Mouse (Mus musculus) induced T-regulatory cell, adult 2 months (primary cell): ENCODE results near the gene Tmc2.

Experiments used
- DNase-seq: peaks from one replicate; pipeline ENCODE4 v3.0.0-alpha.2; 2012; ENCODE audit warnings: low read depth

Gene Tmc2

DNA sequence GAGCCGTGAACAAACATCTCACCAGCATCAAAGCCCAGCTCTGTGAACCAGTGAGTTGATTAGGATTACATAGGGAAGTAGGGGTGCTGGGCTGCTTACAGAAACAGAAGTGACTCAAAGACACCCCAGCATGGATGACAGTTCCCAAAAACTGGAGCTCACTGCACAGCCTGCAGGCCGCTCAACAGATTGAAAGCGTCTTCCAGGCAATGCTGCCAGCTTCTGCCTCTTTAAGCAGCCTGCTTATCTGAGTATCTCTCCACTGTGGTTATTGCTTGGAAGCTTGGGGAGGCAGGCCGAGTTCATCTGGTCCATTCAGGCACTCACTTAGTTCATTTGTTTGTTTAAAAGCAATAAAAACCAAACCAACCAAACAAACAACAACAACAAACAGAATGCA lies 61.8 kb downstream of the Tmc2 start:
- DNase-seq = no peak

DNA sequence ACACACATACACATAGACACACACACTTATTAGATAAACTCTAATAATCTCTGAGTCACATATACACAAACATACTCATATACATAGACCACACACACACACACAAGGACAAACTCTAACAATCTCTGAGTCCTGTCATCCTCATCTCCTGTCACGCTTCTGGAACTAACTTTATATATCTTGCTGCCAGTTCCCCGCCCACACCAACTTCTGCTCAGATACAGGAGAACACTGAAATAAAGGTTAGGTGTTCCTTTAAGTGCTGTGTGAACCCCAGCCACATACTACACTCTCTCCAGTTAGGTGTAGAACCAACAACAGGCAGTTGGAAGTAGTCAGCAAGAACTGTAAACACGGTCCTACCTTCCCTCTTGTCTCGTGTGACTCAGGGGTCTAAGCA lies 65.8 kb downstream of the Tmc2 start:
- no peak for DNase-seq

DNA sequence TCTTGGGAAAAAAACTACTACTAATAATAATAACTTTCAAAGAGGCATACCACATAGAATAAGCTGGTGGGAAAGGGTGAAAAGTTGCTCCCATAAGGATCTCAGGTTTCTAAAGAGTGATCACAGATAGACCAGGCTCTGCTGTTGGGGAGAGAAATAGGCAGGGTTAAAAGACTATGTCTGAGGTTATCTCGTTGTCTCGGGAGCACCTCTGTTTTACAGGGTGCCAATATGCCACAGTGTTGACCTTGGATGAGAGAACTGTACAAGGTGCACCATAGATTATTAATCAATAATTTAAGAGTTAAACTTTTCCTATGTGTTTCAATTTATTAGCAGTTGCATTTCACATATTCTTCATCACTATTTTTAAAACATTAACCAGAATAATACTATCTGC lies 66.9 kb downstream of the Tmc2 start:
- no peak for DNase-seq

DNA sequence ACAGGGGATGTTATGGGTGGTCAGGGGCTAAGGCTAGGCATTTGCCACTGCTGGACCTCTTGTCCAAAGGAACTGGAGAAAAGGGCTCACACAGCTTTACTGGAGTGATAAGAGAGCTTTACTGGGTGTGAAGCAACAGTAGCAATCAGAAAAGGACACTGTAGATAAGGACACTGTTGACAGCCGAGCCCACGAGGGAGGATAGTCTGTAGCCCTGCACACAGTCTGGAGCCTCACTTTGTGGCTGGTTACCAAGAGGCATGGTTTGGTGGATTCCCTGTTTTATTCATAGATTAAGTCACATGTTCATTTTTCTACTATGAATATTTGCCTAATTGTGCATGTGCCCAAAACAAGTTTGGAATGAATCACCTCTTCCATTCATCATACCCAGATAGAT lies 67.4 kb downstream of the Tmc2 start:
- DNase-seq = no peak

DNA sequence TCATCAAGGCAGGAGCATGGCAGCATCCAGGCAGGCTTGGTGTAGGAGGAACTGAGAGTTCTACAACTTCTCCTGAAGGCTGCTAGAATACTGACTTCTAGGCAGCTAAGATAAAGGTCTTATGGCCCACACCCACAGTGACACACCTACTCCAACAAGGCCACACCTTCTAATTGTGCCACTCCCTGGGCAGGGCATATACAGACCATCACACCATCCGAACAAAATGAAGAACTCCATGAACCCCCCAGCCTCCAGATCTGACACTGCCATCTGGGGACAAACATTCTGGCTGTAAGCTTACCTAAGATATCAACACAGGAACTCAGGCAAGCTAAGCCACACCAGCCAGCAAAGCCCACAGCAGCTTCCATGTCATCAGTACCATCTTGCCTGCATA lies 70.5 kb downstream of the Tmc2 start:
- no peak for DNase-seq

DNA sequence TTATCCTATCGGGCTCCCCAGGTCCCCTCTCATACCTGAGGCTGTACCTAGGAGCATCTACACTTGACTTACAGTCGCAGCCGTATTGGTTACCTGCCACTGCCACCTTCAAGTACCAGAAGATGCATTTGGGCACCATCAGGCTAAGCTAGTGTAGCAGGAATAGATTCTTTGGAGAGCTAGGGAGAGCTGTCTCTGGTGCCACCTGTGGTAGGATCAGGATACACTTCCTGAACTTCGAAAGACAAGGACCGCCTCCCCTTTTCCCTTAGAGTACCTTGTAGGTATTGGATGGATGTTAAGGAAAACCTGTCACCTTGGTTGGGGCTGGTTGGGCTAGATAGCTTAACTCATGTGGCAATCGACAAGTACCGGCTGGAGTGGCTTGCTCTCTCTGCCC lies 73.1 kb downstream of the Tmc2 start:
- no peak for DNase-seq

DNA sequence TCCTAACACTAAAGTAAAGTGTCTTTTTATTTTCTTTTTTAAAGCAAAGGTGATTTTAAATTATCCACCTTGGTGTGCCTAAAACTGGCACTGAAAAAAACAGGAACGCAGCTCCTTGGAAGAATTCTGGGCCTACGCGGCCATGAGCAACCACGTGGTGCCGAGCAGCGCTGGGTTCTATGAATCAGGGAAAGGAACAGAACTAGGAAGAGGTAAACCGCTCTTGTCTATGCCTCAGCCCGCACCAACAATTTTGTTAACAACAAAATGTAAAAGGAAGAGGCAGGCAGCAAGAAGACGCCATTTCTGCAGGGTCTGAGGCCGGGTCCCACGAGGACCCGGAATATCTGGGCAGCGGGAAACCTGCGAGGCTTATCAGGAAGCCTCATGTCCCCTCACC lies 78.7 kb downstream of the Tmc2 start:
- DNase-seq = no peak

DNA sequence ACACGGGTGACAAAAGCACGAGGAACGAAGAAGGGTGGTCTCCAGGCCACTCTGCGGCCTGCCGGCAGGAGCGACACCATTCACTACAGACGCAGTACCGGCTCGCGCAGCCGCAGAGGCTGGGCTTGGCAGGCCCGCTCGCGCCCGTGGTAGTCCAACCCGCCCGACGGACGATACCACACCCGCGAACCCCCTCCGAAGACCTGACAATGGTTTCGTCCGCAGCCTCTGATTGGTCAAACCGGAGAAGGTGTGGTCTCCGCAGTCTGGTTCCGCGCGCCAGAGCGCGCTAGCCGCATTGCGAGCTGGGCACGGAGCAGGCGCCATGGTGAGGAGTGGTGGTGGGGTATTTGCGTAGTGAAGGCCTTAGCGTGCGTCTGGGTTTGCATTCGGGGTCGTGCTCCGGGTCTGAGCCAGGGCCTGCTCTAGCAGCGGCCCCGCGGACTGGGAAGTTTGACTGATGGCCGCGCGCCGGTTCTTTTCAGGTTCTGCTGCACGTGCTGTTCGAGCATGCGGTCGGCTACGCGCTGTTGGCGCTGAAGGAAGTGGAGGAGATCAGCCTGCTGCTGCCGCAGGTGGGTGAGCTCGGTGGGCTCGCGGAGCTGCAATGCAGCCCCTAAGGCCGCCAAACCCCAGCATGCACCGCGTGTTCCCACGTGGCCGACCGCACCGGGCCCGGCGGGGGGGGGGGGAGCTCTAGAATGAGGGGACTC lies 79.3 kb downstream of the Tmc2 start, which contains the start of gene Nop56:
TSS of gene Nop56 (plus strand) at position 282 of the 713 bp plus-strand sequence.
- peak; percentile 99 for DNase-seq

DNA sequence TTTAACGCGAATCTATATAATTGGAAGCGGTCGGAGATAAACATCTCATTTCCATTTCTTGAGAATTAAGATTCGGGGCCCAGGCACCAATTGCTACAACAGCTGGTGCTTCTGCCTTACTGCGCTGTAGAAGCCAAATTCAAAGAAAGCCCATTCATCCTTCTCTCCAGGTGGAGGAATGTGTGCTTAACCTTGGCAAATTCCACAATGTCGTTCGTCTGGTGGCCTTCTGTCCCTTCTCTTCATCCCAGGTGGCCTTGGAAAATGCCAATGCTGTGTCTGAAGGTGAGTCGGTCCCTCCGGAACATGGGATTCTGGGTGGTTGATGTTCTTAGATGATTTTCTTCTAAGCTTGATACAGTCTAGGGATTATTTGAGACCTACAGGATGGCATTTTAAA lies 79.9 kb downstream of the Tmc2 start:
- no peak for DNase-seq

DNA sequence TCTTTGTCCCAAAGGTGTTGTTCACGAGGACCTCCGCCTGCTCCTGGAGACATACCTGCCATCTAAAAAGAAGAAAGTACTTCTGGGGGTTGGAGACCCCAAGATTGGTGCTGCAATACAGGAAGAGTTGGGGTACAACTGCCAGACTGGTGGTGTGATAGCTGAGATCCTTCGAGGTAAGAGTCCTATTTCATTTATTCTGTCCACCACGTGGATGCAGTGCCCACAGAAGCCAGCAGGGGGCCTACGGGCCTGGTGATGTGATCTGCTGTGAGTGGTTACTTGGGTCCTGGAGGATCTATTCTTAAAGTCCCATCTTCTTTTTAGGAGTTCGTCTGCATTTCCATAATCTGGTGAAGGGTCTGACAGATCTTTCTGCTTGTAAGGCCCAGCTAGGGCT lies 80.7 kb downstream of the Tmc2 start:
- DNase-seq = peak; percentile 89

DNA sequence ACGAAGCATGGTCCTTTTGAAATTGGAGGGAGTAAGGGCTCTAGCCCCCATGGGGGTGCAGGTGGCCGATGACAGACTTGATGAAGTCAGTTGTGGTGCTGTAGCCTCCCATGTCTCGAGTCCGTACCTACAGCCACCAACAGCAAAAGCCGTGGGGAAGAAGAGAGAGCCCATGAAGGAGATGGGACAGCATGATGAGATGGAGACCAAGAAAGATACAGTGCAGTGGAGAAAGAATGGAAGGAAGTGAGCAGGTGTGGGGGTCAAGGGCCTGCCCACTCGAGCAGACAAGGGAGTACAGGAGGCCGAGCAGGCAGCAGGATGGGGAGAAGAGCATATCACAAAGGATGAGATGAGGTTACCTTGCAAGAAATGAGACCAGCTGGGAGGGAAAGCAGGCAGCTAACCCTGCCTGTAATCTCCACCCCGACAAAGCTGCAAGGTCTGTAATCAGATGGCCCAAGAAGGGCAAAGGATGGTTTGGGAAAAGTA lies 84.7 kb downstream of the Tmc2 start:
- DNase-seq = no peak

DNA sequence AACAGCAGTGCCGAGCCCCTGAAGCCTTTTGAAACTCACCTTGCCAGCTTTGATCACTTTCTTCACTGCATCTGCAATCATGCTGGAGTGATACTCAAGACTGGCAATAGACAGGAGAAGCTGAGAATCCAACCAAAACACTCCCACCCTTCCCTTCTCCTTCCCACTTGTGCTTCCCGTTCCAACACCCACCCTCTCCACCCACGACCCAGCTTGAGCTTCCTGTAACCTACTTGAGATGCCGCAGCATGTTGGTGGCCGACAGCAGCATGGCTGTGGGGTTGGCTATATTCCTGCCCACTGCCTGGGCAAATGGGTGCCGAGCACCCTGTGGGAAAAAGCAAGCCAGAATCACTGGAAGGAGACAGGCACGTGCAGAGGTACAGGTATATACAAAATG lies 85.2 kb downstream of the Tmc2 start:
- no peak for DNase-seq

DNA sequence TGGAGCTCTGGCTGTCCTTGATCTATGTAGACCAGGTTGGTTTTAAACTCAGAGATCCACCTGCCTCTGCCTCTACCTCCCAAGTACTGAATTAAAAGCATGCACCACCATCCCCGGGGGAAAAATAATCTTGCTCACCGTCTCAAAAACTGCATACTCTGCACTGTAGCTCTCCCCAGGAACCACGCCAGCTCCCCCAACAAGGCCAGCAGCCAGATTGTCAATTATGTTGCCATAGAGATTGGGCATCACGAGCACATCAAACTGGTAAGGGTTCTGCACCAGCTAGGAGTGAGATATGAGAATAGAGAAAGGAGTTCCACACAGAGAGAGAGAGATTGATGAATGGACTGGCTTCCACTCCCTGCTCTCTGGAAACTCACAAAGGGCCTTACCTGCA lies 85.8 kb downstream of the Tmc2 start:
- DNase-seq = no peak

DNA sequence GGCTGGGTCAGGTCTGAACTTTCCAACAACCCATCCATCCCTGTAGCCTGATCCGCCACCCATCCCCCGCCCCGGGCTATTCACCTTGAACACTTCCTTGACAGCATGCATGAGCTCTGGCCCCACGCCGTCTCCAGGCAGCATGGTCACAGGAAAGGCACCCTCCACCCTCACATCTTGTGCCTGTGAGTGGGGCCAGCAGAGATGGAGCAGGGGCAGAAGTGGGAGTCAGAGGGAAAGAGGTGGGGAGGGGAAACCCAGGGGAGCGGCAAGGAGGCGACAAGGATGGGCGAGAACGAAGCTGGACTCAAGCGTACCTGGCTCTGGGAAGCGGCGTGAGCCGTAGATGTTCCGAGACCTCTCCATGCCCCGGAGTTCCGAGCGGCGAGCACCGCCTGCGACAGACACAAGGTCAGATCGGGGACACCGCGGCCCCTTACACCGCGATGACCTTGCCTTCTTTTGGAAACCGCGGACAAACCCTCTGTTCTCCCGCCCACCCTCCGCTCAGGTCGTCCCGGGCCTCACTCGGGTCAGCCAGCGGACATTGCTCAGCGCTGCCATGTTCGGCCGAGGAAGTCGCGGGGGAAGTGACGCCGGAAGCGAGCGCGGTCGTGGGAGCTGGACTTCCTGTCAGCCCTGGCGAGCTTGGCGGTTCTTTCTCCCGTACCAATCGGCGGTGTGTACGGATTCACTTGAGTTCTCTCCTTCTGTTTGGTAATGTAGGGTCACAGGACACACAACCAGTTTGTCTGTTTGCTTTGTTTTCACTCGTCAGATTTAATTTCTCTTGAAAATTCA lies 89.1 kb downstream of the Tmc2 start, which contains the start of gene Idh3b:
TSS of gene Idh3b (minus strand) at position 694 of the 801 bp plus-strand sequence.
- peak; percentile 85 for DNase-seq

DNA sequence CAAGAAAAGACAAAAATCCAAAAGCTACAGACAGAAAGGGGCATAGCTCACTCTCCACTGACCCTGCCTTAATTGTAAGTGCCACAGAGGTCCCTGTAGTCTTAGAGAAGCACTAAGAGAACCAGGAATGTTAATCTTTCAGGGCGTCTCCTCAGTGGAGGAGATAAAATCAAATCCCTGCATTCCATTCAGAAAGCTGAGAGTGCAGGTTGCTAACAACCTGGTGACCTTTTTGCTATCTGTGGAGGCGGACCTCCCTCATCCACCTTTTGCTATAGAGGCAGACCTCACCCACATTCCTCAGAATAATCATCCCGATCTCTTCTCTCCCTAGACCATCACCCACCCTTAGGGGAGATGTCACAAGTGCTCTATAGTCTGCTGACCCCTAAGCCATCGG lies 94.1 kb downstream of the Tmc2 start:
- DNase-seq = no peak

DNA sequence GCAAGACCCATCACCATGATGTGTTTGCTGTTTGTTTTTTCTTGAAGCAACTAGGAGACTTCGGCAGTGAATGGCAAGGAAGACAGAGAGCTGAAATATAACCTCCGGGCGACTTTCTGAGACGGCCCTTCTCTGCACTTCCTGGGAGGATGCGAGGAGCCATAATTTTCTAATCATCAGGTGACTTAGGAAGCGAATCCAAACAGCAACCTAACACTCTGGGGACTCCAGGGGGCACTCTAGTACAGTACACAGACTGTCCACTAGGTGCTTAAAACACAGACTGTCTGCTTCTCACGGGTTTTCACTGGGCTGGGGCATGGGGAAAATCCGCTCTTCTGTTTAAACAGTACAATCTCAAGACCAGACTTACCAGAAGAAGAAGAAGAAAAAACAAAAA lies 96.4 kb downstream of the Tmc2 start:
- DNase-seq = peak; percentile 86

DNA sequence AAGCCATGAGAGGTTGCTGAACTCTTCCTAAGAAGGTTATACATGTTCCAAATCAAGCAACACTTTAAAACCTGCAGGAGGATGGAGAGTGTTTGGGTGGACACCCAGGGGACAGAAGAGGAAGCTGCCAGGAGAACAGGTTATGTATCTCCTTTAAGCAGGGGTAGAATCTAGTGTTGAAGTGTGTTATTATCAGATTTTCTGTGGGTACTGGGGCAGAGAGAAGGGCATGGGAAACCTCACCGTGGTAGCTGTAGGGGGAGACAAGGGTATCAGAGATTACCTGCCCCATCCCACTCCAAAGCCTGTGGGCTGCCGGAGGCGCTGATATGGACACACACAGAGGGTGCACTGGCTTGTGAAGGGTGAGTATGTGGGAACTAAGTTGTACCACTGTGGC lies 98.0 kb downstream of the Tmc2 start:
- DNase-seq = no peak

DNA sequence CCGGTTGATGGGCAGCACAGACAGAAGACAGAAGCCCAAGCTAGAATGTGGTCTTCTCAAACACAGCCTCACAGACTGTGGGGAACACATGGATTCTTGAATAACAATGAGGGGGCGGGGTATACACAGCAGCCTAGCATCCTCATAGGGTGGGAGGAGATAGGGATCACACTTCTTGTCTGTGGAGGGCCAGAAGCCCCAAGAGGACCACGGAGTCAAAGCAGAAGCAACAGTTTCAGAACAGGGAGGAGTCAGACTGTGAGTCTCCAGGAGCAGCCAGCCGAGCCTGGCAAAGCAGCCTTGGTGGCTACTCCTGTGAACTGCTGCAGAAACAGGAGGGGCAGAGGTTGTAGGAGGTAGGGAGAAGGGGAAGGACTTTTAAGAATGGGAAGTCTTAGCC lies 98.5 kb downstream of the Tmc2 start:
- DNase-seq = peak; percentile 30

DNA sequence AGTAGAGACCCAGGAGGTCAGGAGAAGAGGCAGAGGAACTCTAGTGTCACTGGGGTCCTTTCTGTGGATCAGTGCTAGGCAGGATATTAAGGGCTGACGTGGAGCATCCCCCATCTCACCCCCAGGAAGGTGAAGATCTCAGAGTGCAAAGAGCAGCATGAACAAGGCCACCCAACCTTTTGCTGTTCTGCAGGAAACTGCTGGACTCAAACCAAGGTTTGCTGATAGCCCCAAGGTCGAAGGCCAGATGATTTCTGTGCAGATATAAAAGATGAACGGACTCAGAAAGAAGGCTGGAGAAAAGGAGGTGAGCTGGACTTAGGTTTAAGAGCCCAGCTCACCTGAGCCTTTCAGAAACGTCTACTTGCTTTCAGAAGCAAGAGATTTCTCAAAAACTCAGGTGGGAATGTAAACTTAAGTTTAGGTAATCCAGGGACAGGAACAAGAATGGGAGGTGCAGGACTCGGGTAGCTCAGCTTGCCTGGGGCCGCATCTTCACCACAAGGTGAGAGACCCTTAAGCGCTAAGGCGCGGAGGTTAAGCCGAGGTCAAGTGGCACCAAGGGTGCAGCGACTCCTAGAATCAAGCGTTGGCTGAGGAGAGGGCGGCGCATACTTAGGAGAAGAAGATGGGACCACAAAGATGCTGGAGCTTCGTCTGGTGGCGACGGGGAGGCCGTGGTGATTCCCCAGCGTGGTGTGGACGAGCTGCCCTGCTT lies 99.4 kb downstream of the Tmc2 start:
- DNase-seq = peak; percentile 24

DNA sequence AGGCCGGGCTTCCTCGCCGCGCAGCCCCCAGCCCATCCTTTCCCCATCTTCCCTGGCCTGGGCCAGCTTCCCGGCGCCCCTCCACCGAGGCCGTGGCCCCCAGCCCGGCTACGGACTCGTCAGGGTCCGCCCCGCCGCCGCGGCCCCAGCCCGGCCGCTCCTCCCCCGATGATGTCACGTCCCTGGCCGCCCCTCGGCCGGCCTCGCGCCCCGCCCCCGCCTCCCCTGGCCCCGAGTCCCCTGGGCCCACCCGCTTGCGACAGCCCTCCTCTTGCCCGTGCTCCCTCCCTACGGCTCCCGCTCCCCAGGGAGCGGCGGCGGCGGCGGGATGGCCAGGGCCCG lies 99.9 kb downstream of the Tmc2 start, which contains the start of gene Ebf4:
TSS of gene Ebf4 (plus strand) at position 234 of the 342 bp plus-strand sequence.
- peak; percentile 22 for DNase-seq

DNA sequence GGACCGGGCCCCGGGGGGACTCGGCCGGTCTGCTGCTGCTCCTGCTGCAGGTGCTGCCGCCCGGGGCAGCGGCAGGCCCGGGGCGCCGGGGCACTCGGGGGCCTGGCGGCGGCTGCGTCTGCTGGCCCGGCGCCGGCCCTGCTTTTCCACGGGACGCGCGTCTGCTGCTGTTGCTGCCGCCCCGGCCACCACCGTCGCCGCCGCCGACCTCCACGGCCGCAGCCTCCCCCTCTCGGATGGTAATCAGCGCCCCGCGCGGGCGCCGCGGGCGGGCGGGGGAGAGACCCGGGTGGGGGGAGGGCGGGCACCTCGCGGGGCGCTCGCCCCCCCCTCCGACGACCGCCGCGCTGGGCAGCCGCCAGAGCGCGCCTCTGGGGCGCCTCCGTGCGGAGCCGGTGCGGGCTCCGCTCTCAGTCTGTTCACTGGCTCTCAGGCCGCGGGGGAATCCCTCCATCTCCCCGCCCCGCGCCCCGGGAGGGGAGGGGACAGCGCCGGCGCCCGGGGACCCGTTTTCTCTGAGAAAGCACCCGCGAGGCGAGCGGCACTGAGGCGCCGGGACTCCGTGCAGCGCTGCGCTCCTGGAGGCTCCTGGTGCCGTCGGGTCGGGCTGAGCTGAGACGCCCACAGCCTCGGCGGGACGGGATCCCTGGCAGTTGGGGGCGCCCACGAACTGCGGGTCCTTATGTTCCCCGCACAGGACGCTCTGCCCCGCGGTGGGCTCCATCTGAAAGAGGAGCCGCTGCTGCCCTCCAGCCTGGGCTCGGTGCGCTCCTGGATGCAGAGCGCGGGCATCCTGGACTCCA lies 100.5 kb downstream of the Tmc2 start:
- DNase-seq = peak; percentile 62
